Mouse (Mus musculus) cerebellum, postnatal 10 days (tissue): ENCODE measurements around the gene Rps6ka5.
A peak's percentile ranks its signal among the peaks of the same experiment; 100 is the strongest.

Experiments used
- DNase-seq, 2 experiments: peaks; one replicate each; pipeline ENCODE4 v3.0.0; 2021; ENCODE audit warnings: mixed read lengths in 2 of 2

The Rps6ka5 gene

GRCm38 (mm10) chr12:100724606-100725457, 2.0 kb downstream of the Rps6ka5 start:
- DNase-seq, result peak; percentile 99 to 100

GRCm38 (mm10) chr12:100724182-100724581, 2.6 kb downstream of the Rps6ka5 start:
- DNase-seq, result no peak

- no peak for DNase-seq
Measured at GRCm38 (mm10) chr12:100720801-100721200, 6.0 kb downstream of the Rps6ka5 start.

- peak; percentile 77 to 79 for DNase-seq
Measured at GRCm38 (mm10) chr12:100717446-100717845, 9.3 kb downstream of the Rps6ka5 start.

GRCm38 (mm10) chr12:100716969-100717368, 9.8 kb downstream of the Rps6ka5 start:
- DNase-seq, result no peak

DNA sequence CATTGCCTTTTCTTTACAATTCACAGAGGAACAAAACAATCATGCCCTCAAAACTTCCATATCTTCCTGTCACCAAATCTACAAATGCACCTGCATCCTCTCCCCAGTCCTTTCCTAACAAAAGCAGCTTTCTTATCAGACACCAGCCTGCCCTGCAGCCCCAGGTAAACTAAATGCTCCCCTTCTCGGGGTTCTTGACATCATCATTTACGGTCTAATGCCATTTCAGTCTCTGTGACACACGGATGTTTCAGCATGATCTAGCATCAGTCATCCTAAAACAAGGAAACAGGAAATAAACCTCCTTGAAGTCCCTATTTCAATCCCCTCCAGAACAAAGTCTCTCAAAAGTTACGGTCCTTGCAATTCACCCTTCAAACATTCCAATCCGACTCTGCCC, 15.0 kb downstream of the Rps6ka5 start:
- no peak for DNase-seq

DNA sequence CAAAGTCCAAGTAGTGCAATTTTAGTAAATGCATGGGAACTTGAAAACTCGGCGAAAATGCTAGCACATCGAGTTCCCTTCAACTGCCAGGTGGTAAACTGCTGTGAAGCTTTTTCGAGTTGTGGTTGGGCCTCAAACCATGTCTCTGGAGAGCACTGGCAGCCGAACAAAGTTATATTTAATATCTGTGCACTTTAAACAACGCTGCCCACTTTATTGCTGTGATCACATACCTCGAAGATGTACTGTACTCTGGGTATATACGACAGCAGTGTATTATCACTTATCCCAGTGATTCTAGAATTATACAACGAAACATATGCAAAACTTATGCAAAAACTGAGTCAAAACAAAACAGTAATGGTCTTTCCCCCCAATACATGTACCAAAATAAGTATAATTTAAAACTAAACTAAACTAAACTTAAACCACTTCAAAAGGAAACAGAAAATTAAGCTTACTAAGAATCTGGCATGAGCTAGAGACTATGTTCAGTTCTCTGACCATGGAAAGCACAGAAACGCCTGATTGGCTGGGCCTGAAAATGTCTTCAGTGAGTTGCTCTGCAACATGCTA, 15.6 kb downstream of the Rps6ka5 start:
- DNase-seq, result no peak

DNA sequence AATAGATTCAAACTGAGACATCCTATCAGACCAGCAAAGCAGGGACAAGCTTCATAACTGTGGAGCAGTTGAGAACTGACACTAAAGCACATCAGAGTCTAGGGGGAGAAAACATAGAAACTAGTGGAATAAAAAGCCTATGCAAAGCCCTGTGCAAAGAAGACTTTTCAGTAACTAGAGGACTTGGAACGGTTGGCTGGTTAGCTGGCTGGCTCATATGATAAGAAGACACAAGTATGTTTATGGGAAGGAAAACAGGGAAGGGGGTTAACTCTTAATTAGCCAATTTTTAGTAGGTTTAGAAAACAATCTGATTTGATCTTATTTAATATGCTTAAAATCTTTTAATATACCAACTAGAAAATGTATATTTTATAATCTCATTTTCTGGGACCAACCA, 16.4 kb downstream of the Rps6ka5 start:
- DNase-seq, result no peak

DNA sequence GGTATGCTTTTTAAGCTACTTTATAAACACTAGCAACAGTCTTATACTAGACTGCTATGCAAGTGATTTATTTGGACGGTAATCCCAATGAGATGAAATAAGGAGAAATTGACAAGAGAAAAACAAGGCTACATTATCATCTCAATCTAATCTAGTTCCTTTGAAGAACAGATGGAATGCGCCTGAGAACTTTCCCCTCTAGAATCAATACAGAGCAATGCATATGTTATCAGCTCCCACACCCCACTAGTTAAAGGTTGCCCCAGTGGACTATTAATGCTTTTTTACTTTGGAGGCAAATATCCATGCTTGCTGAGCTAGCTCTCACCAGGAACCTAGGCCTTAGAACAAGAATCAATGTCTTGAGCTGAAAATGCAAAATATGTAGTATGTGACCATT, 19.5 kb downstream of the Rps6ka5 start:
- DNase-seq, result no peak

GRCm38 (mm10) chr12:100705057-100705722, 21.6 kb downstream of the Rps6ka5 start:
- DNase-seq, result no peak

- DNase-seq, result peak; percentile 54 to 66
Measured at GRCm38 (mm10) chr12:100698019-100698418, 28.8 kb downstream of the Rps6ka5 start.

DNA sequence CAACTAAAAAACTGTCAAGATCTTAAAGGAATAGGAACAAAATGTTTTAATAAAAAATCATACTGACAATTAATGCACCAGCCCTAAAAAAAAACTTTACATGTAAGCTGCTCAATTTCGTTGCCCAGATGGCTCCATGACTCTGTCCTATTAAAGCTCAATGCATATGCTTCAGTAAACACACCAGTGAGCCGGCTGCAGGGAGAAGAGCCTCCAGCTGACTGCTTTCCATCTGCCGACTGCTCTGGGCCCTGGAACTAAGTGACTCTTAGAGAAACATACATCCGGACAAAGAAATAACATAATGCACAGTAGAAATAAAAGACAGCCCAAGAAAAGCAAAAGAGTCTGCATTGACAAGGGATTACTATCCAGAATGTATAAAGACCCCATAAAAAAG, 30.2 kb downstream of the Rps6ka5 start:
- peak; percentile 74 to 82 for DNase-seq

DNA sequence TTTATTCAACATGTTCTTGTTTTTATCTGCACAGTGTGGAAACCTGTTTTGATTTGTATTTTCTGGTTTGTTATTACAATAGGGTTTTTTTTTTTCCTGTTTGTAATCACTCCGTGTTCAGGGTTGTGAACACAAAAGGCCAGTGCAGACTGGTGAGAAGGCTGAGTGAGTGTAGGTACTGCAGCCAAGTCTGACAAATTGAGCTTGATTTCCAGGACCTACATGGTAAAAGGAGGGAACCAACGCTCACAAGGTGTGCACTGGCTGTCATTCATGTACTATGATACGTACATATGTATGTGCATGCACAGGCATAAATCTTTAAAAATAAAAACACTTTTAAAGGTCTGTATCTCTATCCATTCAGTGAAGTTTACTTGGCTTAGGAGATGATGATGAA, 31.5 kb downstream of the Rps6ka5 start:
- DNase-seq, result peak; percentile 31 to 40

- DNase-seq, result no peak
Measured at GRCm38 (mm10) chr12:100692208-100692607, 34.6 kb downstream of the Rps6ka5 start.

GRCm38 (mm10) chr12:100690444-100690843, 36.3 kb downstream of the Rps6ka5 start:
- DNase-seq, result no peak

- DNase-seq, result no peak
Measured at GRCm38 (mm10) chr12:100688177-100688576, 38.6 kb downstream of the Rps6ka5 start.

DNA sequence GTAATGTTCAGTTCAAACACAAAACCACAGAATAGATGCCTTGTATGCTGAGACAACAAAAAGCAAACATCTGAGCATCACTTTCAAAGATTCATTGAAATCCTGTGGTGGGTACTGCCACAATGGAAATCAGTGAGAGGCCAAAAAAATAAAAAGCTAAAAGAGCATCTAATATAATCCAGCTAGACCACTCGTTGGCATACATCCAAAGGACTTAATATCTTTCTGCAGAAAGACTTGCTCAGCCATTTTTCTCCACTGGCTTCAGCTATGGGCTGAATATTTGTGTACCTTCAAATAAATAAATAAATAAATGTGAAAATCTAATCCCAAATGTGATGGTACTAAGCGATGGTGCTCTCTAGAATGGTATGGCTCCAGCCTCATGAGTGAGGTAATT, 39.8 kb downstream of the Rps6ka5 start:
- DNase-seq, result no peak

DNA sequence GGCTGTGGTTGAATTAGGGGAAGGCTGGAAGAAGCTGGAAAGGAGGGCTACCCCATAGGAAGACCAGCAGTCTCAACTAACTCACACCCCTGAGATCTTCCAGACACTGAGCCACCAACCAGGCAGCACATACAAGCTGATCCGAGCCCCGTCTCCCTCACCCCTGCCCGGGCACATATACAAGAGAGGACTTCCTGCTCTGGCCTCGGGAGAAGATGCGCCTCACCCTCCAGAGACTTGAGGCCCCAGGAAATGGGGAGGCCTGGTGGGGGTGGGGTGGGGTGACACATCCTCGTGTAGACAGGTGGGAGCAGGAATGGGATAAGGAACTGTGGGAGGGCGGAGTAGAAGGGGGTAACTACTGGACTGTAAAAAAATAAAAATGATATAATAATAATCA, 45.0 kb downstream of the Rps6ka5 start:
- DNase-seq, result peak in 1 of 2 experiments; percentile 18

DNA sequence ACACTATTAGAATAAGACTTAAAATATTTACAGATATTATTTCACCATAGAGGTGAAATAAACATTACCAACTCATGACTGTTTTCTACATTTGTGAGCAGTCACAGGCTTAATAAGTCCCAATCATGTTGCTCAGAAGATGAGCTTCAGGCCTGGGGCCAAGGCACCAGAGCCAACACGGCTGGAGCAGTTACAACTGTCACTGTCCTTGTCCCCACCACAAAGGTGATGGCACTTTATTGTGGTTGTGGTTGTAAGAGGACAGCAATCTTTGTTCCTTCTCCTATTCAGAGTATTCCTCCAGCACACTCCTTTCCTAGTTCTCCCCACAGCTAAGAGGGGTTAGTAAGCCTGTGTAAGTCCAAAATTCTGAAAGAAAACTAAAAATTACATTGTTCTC, 45.5 kb downstream of the Rps6ka5 start:
- DNase-seq, result peak; percentile 75 to 81

DNA sequence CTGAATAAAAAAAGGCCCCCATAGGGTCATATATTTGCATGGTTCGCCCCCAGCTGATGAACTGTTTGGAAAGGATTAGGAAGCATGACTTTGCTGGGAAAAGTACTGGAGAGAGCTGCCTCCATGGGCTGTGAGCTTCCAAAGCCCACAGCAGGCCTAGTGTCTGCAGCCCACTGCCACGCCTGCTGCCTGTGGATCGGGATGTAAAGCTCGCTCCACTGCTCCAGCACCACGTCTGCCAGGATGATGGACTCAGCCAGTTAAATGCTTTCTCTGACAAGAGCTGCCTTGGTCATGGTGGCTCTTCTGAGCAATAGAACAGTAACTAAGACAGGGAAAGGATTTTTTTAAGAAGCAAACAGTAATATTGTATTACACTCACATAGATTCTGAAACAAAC, 46.1 kb downstream of the Rps6ka5 start:
- peak; percentile 59 to 74 for DNase-seq

- no peak for DNase-seq
Measured at GRCm38 (mm10) chr12:100670647-100671199, 56.1 kb downstream of the Rps6ka5 start.

GRCm38 (mm10) chr12:100665294-100665693, 61.5 kb downstream of the Rps6ka5 start:
- DNase-seq, result peak; percentile 49 to 53

GRCm38 (mm10) chr12:100660076-100660475, 66.7 kb downstream of the Rps6ka5 start:
- no peak for DNase-seq

DNA sequence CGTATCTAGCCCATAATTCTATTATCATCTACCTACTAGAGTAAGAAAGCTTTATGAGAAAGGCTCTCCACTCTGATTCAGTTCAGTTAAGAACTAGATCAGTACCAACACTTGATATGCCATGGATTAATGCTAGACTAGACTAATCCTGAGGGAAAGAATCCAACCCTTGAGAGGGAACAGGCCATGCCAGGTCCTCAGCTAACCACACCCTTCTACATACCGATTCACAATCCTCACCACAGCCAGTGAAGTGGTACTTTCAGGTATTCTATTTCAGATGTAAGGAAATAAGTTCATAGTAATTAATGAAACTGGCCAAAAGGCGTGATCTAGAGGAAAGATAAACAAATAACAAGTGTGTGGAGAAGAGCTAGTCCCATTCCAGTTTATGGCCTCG, 70.8 kb downstream of the Rps6ka5 start:
- no peak for DNase-seq
